Mouse (Mus musculus): ENCODE data around the gene Angel1.
A peak's percentile ranks its signal among the peaks of the same experiment; 100 is the strongest.

Gene Angel1

GRCm38 (mm10) chr12:86701491-86701890, 24.8 kb downstream of the Angel1 start:
- no peak for DNase-seq

GRCm38 (mm10) chr12:86700927-86701310, 25.3 kb downstream of the Angel1 start:
- no peak for DNase-seq

- no peak for DNase-seq
These were observed 26.0 kb downstream of the Angel1 start for GRCm38 (mm10) chr12:86699965-86700926.

GRCm38 (mm10) chr12:86698537-86698936, 27.7 kb downstream of the Angel1 start:
- DNase-seq, result no peak

GRCm38 (mm10) chr12:86697996-86698395, 28.3 kb downstream of the Angel1 start:
- no peak for DNase-seq

- no peak for DNase-seq
These were observed 31.8 kb downstream of the Angel1 start for GRCm38 (mm10) chr12:86694441-86694840.

GRCm38 (mm10) chr12:86693389-86693788, 32.9 kb downstream of the Angel1 start:
- DNase-seq, result no peak

GRCm38 (mm10) chr12:86692471-86693356, 33.5 kb downstream of the Angel1 start:
- peak; percentile 33 for DNase-seq

GRCm38 (mm10) chr12:86690700-86691485, 35.4 kb downstream of the Angel1 start:
- DNase-seq, result peak; percentile 18

GRCm38 (mm10) chr12:86688917-86689316, 37.3 kb downstream of the Angel1 start:
- no peak for DNase-seq

GRCm38 (mm10) chr12:86687971-86688573, 38.2 kb downstream of the Angel1 start:
- peak; percentile 20 for DNase-seq

- DNase-seq, result no peak
These were observed 38.8 kb downstream of the Angel1 start for GRCm38 (mm10) chr12:86687445-86687955.

GRCm38 (mm10) chr12:86686551-86687330, 39.5 kb downstream of the Angel1 start:
- no peak for DNase-seq

- no peak for DNase-seq
These were observed 41.0 kb downstream of the Angel1 start for GRCm38 (mm10) chr12:86685275-86685674.

GRCm38 (mm10) chr12:86683698-86684097, 42.6 kb downstream of the Angel1 start:
- no peak for DNase-seq

GRCm38 (mm10) chr12:86682178-86682577, 44.1 kb downstream of the Angel1 start:
- DNase-seq, result no peak

GRCm38 (mm10) chr12:86681626-86682025, 44.6 kb downstream of the Angel1 start:
- DNase-seq, result no peak

- DNase-seq, result no peak
These were observed 45.6 kb downstream of the Angel1 start for GRCm38 (mm10) chr12:86680591-86681193.

GRCm38 (mm10) chr12:86679991-86680491, 46.2 kb downstream of the Angel1 start:
- no peak for DNase-seq

GRCm38 (mm10) chr12:86679546-86679930, 46.7 kb downstream of the Angel1 start:
- DNase-seq, result no peak
